Mouse (Mus musculus): ENCODE data around the gene Map4. TPM values are rescaled to one million over a fixed set of nuclear protein-coding genes. Genes with fewer than 3 reads are reported as not detected.
"Not testable (repeated sequence)": the region's sequence is repeated elsewhere in the genome, so short reads cannot be mapped to it uniquely, and the experiment has no call there.

The Map4 gene
- polyA plus RNA-seq, 1 experiment: 224 TPM

- no peak for TF ChIP-seq CTCF (IDR thresholded peaks at IDR 0.05; ENCODE audit: borderline replicate concordance, extremely low read depth, insufficient read depth, insufficient read length)
Observed at GRCm38 (mm10) chr9:109960593-109960992, 29.3 kb downstream of the Map4 start.

GRCm38 (mm10) chr9:109964761-109965160 is 33.5 kb downstream of the Map4 start:
- no peak for TF ChIP-seq POLR2A (IDR thresholded peaks at IDR 0.05; ENCODE audit: borderline replicate concordance, extremely low read depth, insufficient read depth, insufficient read length, poor library complexity, severe bottlenecking)
- no peak for TF ChIP-seq CTCF (IDR thresholded peaks at IDR 0.05; ENCODE audit: borderline replicate concordance, extremely low read depth, insufficient read depth, insufficient read length)
- no peak for DNase-seq (ENCODE audit: low read depth)

More at GRCm38 (mm10) chr9:109960593-109960992, 29.3 kb downstream of the Map4 start:
- DNase-seq (ENCODE audit: low read depth): no peak

DNA sequence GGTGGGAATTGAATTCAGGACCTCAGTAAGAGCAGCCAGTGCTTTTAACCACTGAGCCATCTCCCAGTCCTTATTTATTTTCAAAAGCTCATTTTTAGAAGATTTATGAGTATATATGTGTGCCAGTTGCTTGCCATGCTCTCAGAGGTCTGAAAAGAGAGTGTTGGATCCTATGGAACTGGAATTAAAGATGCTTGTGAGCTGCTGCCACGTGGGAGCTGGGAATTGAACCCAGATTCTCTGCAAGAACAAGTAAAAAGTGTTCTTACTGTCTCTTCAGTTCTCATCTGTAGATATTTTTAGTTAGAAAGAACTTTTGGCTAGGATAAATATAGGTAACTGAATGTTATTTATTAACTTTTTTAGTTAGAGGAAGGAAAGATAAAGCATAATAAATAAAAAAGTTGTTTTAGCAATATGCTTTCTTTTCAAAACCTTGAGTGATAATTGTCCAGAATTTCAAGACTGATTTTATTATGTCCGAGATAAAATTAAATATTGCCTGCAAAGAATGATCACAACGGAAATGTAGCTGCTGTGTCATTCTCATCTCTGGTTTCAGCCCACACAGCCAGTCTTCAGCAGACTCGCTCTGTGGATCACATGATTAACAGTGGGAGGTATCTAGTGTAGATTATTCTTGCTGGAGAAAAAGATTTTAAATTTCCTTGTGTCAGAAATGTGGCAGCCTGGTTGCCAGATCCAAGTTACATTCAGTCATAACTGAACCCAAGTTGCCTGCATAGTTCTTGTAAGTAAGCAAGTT is 37.3 kb downstream of the Map4 start:
- TF ChIP-seq CTCF (IDR thresholded peaks at IDR 0.05; ENCODE audit: borderline replicate concordance, extremely low read depth, insufficient read depth, insufficient read length) (no peak), POLR2A (IDR thresholded peaks at IDR 0.05; ENCODE audit: borderline replicate concordance, extremely low read depth, insufficient read depth, insufficient read length, poor library complexity, severe bottlenecking) (no peak)
- peak; percentile 14 for DNase-seq (ENCODE audit: low read depth)

GRCm38 (mm10) chr9:109969181-109969580 is 37.9 kb downstream of the Map4 start:
- TF ChIP-seq CTCF (IDR thresholded peaks at IDR 0.05; ENCODE audit: borderline replicate concordance, extremely low read depth, insufficient read depth, insufficient read length) (no peak), POLR2A (IDR thresholded peaks at IDR 0.05; ENCODE audit: borderline replicate concordance, extremely low read depth, insufficient read depth, insufficient read length, poor library complexity, severe bottlenecking) (no peak)
- DNase-seq (ENCODE audit: low read depth): peak; percentile 31

- no peak for DNase-seq (ENCODE audit: low read depth)
- TF ChIP-seq CTCF (IDR thresholded peaks at IDR 0.05; ENCODE audit: borderline replicate concordance, extremely low read depth, insufficient read depth, insufficient read length): no peak
- TF ChIP-seq POLR2A (IDR thresholded peaks at IDR 0.05; ENCODE audit: borderline replicate concordance, extremely low read depth, insufficient read depth, insufficient read length, poor library complexity, severe bottlenecking): no peak
Observed at GRCm38 (mm10) chr9:109969792-109970336, 38.6 kb downstream of the Map4 start.

DNA sequence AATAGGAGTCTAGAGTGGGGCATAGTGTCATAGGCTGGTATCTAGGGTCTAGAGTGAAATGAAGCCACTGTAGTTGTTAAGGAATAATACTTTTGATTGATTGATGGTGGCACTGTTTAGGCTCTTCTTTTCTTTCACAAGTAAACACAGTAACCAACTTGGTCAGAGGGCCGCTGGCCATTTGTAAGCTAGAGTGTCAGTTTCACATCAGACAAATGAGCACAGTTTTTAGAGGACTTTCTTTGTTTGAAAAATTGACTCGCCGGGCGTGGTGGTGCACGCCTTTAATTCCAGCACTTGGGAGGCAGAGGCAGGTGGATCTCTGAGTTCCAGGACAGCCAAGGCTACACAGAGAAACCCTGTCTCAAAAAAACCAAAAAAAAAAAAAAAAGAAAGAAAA is 40.5 kb downstream of the Map4 start:
- not testable (repeated sequence) for DNase-seq (ENCODE audit: low read depth)

DNA sequence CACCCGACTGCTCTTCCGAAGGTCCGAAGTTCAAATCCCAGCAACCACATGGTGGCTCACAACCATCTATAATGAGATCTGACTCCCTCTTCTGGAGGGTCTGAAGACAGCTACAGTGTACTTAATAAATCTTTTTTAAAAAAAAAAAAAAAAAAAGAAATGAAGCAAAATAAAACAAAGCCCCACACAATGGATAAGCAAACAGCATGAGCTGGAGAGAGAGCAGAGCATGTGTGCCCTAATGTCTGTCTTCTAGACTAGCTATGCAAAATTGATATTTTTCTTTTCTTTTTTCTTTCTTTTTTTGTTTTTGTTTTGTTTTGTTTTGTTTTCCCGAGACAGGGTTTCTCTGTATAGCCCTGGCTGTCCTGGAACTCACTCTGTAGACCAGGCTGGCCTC is 49.0 kb downstream of the Map4 start:
- not testable (repeated sequence) for DNase-seq (ENCODE audit: low read depth)

DNA sequence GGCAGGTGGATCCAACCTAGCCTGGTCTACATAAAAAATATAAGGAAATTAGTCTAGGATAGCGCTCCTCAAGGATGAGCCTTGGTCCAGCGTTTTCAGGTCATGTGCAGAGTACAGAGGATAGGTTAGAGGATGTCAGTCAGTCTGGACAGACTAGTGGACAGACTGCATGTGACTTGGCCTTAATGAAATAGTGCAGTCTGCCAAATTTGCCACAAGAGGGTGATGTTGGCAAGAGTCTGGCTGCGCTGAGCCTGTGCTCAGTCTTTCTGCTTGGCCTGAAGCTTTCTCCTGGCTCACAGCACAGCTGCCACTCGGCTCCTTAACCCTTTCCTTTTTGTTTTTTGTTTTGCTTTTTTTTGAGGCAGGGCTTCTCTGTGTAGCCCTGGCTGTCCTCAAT is 54.2 kb downstream of the Map4 start:
- DNase-seq (ENCODE audit: low read depth): peak; percentile 91
- no peak for TF ChIP-seq POLR2A (IDR thresholded peaks at IDR 0.05; ENCODE audit: borderline replicate concordance, extremely low read depth, insufficient read depth, insufficient read length, poor library complexity, severe bottlenecking)
- peak; percentile 90 for TF ChIP-seq CTCF (IDR thresholded peaks at IDR 0.05; ENCODE audit: borderline replicate concordance, extremely low read depth, insufficient read depth, insufficient read length)

DNA sequence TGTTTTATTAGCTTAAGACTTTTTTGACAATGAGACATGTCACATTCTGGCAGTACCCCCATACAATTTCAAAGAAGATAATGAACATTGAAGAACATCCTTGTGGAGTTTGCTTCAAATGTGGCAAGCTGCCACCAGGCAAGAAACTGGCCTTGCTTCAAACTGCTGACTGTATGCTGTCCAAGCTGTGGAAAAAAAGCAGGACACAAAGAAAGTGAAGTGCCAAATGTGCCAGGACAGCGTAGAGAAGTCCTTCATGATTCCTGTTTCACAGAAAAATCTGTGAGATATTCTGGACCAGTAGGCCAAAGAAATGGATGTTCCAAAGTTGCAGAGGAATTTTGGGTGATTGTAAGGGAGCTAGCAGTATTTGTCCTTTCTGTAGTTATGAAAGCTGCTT is 57.8 kb downstream of the Map4 start:
- no peak for TF ChIP-seq CTCF (IDR thresholded peaks at IDR 0.05; ENCODE audit: borderline replicate concordance, extremely low read depth, insufficient read depth, insufficient read length)
- no peak for TF ChIP-seq POLR2A (IDR thresholded peaks at IDR 0.05; ENCODE audit: borderline replicate concordance, extremely low read depth, insufficient read depth, insufficient read length, poor library complexity, severe bottlenecking)
- DNase-seq (ENCODE audit: low read depth): peak; percentile 54

DNA sequence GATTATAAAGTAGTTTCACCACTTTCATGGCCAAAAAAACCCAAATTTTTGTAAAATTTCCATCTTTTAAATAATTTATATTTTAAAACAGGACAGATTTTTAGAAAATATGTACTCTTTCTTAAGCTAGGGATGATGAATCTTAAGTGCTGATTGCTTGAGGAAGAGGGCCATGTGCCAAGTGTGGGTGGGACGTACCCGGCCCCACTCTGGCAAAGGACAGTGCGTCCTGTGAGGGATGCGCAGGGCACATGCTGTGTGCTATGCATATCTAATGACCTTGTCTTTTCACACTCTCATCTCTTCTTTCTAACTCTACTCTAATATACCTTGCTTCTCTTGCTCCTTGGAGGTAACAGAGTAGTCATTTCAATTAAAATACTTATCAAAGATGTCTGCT is 66.2 kb downstream of the Map4 start:
- no peak for DNase-seq (ENCODE audit: low read depth)
- TF ChIP-seq POLR2A (IDR thresholded peaks at IDR 0.05; ENCODE audit: borderline replicate concordance, extremely low read depth, insufficient read depth, insufficient read length, poor library complexity, severe bottlenecking) (no peak), CTCF (IDR thresholded peaks at IDR 0.05; ENCODE audit: borderline replicate concordance, extremely low read depth, insufficient read depth, insufficient read length) (no peak)

GRCm38 (mm10) chr9:110001946-110002345 is 70.7 kb downstream of the Map4 start:
- TF ChIP-seq POLR2A (IDR thresholded peaks at IDR 0.05; ENCODE audit: borderline replicate concordance, extremely low read depth, insufficient read depth, insufficient read length, poor library complexity, severe bottlenecking) (no peak), CTCF (IDR thresholded peaks at IDR 0.05; ENCODE audit: borderline replicate concordance, extremely low read depth, insufficient read depth, insufficient read length) (no peak)
- DNase-seq (ENCODE audit: low read depth): peak; percentile 66

GRCm38 (mm10) chr9:110002413-110002812 is 71.2 kb downstream of the Map4 start:
- peak; percentile 78 for DNase-seq (ENCODE audit: low read depth)

More at GRCm38 (mm10) chr9:110002413-110002812, 71.2 kb downstream of the Map4 start:
- TF ChIP-seq POLR2A (IDR thresholded peaks at IDR 0.05; ENCODE audit: borderline replicate concordance, extremely low read depth, insufficient read depth, insufficient read length, poor library complexity, severe bottlenecking) (no peak), CTCF (IDR thresholded peaks at IDR 0.05; ENCODE audit: borderline replicate concordance, extremely low read depth, insufficient read depth, insufficient read length) (no peak)
